Mouse (Mus musculus): ENCODE results near the gene Mt2. TPM values are rescaled to one million over a fixed set of nuclear protein-coding genes. Genes with fewer than 3 reads are reported as not detected.

The Mt2 gene
- polyA plus RNA-seq, 1 experiment, result not detected

DNA sequence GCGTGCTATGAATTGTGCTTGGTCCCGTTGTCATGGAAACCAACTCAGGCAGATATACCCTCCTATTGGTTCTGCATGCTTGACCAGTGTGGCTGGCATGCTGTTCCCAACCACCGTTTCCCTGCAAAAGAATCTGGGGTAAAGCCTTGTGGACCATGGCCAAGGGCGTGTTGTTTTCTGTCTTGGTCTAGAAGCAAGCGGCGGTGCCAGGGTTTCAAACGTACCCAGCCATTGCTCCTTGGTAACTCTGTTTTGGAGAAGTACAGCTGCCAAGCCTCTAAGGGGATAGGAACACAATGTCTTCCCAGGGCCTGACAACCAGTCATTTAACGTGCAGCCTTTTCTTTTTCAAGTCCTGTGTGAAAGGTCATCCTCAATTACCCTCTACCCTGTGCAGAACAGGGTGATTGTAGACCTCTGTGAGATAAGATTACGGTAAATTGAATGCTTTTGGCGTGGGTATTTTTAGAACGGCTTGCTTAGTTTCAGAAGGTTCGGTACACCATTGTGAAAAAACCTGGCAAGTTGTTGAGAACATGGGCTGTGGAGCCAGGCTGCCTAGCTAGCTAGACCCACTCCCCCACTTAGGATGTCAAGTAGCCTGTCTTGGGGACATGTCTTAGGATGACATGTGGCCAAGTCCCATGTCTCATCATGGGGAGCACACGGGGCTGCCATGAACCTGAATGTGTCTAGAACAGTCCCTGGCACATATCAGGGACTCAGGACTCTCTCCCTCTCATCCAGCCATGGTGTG, 17.0 kb downstream of the Mt2 start:
- 0 out of 2 replicates have a peak overlapping the region, but pooled peaks have one; percentile 15 for H3K27ac ChIP-seq (ENCODE audit: insufficient read depth, low read depth, low read length)
- TF ChIP-seq CTCF (IDR thresholded peaks at IDR 0.05; ENCODE audit: insufficient read depth, low read depth, low read length), result no peak
- no peak for TF ChIP-seq POLR2A (IDR thresholded peaks at IDR 0.05; ENCODE audit: insufficient read depth, low read depth, low read length)
- H3K4me1 ChIP-seq (ENCODE audit: control insufficient read depth, insufficient read depth, low read length), result peaks cover 20% of the 10 kb centered on the region
- 35% methylated on average over 13 of the region's 13 CpGs for WGBS
- no peak overlapping the region for H3K4me3 ChIP-seq (ENCODE audit: insufficient read depth, low read depth, low read length)

DNA sequence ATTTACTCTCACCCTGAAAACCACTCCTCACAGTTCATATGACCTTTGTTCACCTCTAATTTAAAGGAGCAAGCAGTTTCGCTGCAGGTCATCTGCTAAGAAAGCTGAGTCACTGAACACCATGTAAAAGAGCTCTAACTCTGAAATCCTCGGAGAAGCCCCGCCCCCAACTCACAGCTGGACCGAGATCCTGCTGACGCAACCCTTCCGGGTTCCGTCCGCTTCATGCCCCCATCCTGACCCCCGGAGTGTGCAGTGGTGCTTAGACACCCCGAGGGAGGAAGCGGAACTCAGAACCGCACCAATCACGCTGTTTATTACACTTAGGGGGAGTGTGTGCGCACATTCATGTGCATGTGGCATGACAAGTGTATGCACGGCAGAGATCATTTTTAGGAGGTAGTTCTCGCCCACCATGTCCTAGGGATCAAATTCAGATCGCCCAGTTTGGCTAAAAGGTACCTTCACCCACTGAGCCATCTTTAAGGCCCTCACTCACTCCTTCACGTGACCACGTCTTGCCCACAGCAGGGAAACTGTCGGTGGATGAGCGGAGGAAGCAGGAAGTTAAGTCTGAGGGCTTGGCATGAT, 18.7 kb downstream of the Mt2 start:
- TF ChIP-seq POLR2A (IDR thresholded peaks at IDR 0.05; ENCODE audit: insufficient read depth, low read depth, low read length) (no peak), CTCF (IDR thresholded peaks at IDR 0.05; ENCODE audit: insufficient read depth, low read depth, low read length) (no peak)
- H3K27ac ChIP-seq (ENCODE audit: insufficient read depth, low read depth, low read length), result no peak overlapping the region
- peaks cover 17% of the 10 kb centered on the region for H3K4me1 ChIP-seq (ENCODE audit: control insufficient read depth, insufficient read depth, low read length)
- WGBS, result 55% methylated on average over 21 of the region's 21 CpGs
- H3K4me3 ChIP-seq (ENCODE audit: insufficient read depth, low read depth, low read length), result no peak overlapping the region

DNA sequence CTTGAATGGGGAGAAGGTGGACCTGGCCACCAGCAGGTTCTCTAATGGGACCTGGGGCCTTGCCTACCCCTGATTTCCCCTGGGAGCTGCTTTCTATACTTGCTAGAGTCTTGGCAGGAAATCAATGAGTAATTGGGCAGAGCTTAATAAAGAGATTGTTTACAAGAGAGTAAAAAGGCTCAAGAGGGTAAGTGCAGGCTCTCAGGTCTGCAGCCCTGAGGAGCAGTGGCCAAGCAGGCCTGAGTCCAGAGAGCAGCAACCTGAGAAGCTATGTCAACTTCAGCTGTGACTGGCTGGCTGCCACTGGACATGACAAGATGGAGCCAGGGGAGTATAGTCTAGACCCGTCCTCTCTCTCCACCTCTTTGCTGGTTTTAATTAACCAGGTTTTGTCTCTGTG, 20.5 kb downstream of the Mt2 start:
- no peak overlapping the region for H3K4me3 ChIP-seq (ENCODE audit: insufficient read depth, low read depth, low read length)
- TF ChIP-seq POLR2A (IDR thresholded peaks at IDR 0.05; ENCODE audit: insufficient read depth, low read depth, low read length) (no peak), CTCF (IDR thresholded peaks at IDR 0.05; ENCODE audit: insufficient read depth, low read depth, low read length) (no peak)
- H3K27ac ChIP-seq (ENCODE audit: insufficient read depth, low read depth, low read length), result no peak overlapping the region
- WGBS, result 80% methylated on average over 1 of the region's 1 CpGs
- H3K4me1 ChIP-seq (ENCODE audit: control insufficient read depth, insufficient read depth, low read length), result peaks cover 5% of the 10 kb centered on the region; the same call in 1 of the 2 replicates

DNA sequence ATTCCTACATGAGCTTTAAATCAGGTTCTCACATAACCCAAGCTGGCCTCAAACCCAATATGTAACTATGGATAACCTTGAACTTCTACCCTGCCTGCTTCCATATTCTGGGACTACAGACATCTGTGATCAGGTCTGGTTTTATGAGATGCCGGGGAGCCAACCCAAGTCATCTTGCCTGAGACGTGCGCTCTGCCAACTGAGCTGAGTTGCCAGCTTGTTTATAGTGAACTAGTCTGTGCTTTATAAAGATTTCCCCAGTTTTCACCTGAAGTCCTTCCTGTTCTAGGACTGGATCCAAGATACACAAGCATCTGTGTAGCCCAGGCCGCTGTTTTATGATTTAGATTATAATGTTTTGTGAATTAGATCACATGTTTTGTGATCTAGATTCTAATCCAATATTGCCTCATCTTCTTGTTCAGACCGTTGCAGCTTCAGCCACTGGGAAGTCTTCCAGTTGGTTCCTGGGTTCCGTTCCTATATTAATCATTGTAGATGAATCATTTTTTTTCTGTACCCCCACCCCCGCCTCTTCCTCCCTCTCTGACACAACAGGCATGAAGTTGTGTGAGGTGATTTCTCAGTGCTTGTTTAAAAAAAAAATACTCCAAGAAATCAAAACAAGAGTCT, 22.2 kb downstream of the Mt2 start:
- H3K4me3 ChIP-seq (ENCODE audit: insufficient read depth, low read depth, low read length), result no peak overlapping the region
- H3K4me1 ChIP-seq (ENCODE audit: control insufficient read depth, insufficient read depth, low read length), result peaks cover 3% of the 10 kb centered on the region
- no peak for TF ChIP-seq CTCF (IDR thresholded peaks at IDR 0.05; ENCODE audit: insufficient read depth, low read depth, low read length)
- TF ChIP-seq POLR2A (IDR thresholded peaks at IDR 0.05; ENCODE audit: insufficient read depth, low read depth, low read length), result no peak
- no peak overlapping the region for H3K27ac ChIP-seq (ENCODE audit: insufficient read depth, low read depth, low read length)
- 75% methylated on average over 7 of the region's 7 CpGs for WGBS

DNA sequence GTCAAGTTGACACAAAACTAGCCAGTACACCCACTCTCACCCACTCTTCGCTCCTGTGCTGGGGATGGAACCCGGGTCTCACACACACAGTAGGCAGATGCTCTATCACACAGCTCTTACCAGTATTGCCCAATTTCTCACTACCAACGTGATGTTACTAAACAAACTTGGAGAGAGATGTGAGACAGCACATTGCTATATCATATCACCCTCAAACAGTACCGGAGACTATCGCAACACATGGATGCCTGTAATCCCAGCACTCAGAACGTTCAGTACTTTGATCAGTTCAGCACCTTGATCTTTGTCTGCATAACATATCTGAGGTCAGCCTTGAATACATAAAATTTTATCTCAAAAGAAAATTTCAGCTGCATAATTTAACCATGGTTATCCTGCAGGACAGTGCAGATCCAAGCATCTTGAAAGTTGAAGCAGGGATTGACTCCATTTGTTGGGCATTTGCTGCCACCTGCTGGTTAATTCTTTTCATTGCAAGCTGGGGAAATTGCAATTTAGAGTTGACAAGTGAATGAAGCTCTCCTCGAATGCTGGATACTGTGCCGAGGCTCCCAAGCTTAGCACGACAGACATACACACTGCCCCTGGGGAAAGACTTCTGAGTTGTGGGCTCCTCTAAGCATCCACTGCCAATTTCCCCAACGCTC, 26.9 kb downstream of the Mt2 start:
- WGBS, result 42% methylated on average over 10 of the region's 10 CpGs
- TF ChIP-seq POLR2A (IDR thresholded peaks at IDR 0.05; ENCODE audit: insufficient read depth, low read depth, low read length) (no peak), CTCF (IDR thresholded peaks at IDR 0.05; ENCODE audit: insufficient read depth, low read depth, low read length) (peak; percentile 22; the same call in 1 of the 2 replicates)
- H3K27ac ChIP-seq (ENCODE audit: insufficient read depth, low read depth, low read length), result no peak overlapping the region

DNA sequence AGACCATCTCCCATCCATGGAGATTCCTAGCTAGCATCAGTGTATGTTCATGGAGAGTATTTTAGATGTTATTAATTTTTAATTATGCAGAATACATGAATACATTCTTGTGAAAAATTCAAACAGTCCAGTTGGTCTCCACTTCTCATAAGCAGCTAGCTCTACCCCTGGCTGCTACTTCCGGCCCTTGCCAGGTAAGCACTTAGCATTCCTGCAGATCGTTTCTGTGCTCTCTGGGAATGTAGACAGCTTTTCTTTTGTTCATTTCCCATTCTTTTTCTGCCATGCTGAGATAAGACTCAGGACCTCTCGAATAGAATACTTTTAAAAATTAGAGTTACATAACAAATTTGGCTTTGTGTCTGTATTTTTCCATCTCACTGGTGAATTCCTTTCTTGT, 31.6 kb downstream of the Mt2 start:
- H3K27ac ChIP-seq (ENCODE audit: insufficient read depth, low read depth, low read length), result no peak overlapping the region
- H3K4me3 ChIP-seq (ENCODE audit: insufficient read depth, low read depth, low read length), result no peak overlapping the region
- peaks cover 2% of the 10 kb centered on the region; the same call in 1 of the 2 replicates for H3K4me1 ChIP-seq (ENCODE audit: control insufficient read depth, insufficient read depth, low read length)
- WGBS, result 76% methylated on average over 3 of the region's 3 CpGs
- no peak for TF ChIP-seq CTCF (IDR thresholded peaks at IDR 0.05; ENCODE audit: insufficient read depth, low read depth, low read length)
- no peak for TF ChIP-seq POLR2A (IDR thresholded peaks at IDR 0.05; ENCODE audit: insufficient read depth, low read depth, low read length)

More for the DNA sequence above, 26.9 kb downstream of the Mt2 start:
- H3K4me1 ChIP-seq (ENCODE audit: control insufficient read depth, insufficient read depth, low read length), result peaks cover 2% of the 10 kb centered on the region; the same call in 1 of the 2 replicates
- no peak overlapping the region for H3K4me3 ChIP-seq (ENCODE audit: insufficient read depth, low read depth, low read length)

DNA sequence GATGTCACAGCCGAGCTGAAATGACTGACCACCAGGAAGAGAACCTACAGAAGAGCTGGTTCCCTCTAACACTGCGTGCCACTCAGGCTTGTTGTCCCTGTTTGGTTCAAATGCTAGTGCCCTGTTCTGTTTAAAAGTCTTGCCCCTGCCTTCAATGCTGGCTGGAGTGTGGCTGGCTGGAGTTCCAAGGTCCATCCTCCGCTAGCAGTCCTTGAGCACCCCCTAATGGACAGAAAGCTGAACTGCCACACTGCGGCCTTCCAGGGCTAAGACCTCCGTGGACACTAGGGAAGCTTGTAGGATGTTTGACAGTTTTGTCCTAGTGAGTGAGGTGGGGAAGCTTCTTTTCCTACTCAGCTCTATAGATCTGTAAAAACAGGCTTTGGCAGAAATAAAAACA, 33.3 kb downstream of the Mt2 start:
- WGBS, result 24% methylated on average over 5 of the region's 5 CpGs
- Histone ChIP-seq H3K4me1 (ENCODE audit: control insufficient read depth, insufficient read depth, low read length) (peaks cover 2% of the 10 kb centered on the region), H3K27ac (ENCODE audit: insufficient read depth, low read depth, low read length) (no peak overlapping the region), H3K4me3 (ENCODE audit: insufficient read depth, low read depth, low read length) (no peak overlapping the region)
- TF ChIP-seq POLR2A (IDR thresholded peaks at IDR 0.05; ENCODE audit: insufficient read depth, low read depth, low read length), result no peak
- peak; percentile 81 for TF ChIP-seq CTCF (IDR thresholded peaks at IDR 0.05; ENCODE audit: insufficient read depth, low read depth, low read length)

DNA sequence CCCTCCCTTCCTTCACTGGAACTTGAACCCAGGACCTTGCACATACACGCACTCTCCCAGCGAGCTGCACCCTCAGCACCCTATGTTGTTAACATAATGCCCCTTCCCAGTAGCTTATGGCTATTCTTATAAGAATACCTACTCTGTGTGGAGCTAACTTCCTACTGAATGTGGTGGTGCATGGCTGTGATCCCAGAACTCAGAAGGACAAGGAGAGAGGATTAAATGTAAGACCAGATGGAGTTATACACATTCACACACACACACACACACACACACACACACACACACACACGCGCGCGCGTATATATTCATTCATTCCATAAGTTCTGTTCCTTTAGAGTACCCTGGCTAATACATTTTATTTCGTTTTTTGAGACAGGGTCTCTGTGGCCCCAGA, 33.8 kb downstream of the Mt2 start:
- TF ChIP-seq POLR2A (IDR thresholded peaks at IDR 0.05; ENCODE audit: insufficient read depth, low read depth, low read length) (no peak), CTCF (IDR thresholded peaks at IDR 0.05; ENCODE audit: insufficient read depth, low read depth, low read length) (no peak)

More for the DNA sequence above, 33.8 kb downstream of the Mt2 start:
- WGBS, result 86% methylated on average over 8 of the region's 8 CpGs
- peaks cover 2% of the 10 kb centered on the region for H3K4me1 ChIP-seq (ENCODE audit: control insufficient read depth, insufficient read depth, low read length)
- no peak overlapping the region for H3K4me3 ChIP-seq (ENCODE audit: insufficient read depth, low read depth, low read length)
- no peak overlapping the region for H3K27ac ChIP-seq (ENCODE audit: insufficient read depth, low read depth, low read length)

All from olfactory bulb, adult 2 months (tissue).